Comparison of ENCODE assay signal across 7 mouse cellular contexts in the genomic region with DNA sequence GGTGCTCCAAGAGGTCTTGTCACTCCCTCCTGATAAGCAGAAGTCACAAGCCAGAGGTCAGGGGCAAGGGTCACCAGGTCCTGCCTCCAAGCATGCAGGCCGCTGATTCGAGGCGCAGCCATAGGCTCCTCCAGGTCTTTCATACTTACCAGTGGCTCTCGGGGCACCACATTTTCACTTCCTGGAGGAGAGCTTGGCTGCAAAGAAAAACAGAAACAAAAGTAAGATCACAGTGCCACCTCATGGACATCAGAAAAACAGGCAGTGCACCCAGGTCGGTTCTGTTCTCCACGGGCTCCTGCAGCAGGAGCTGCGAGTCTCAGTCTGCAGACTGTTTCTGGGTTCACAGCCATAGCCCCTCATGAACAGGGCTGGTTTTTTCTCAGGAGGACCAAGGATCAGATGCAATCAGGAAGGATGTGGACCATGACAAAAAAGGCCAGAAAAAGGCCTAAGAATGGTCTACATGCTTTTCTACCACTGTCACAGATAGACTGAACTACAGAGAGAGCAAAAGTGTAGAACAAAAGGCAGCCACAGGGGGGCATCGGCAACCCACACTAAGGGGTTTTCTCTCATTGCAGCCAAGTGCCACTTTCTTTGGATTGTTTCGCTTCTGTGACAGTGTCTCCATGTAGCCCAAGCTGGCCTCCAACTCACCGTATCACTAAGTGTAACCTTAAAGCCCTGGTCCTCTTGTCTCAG. TPM values are rescaled to one million over a fixed set of nuclear protein-coding genes. Genes with fewer than 3 reads are reported as not detected.
A peak's percentile ranks its signal among the peaks of the same experiment; 100 is the strongest.
DNase-seq lines count a peak whose midpoint lies in the region; ATAC-seq and TF ChIP-seq lines count a peak whose summit lies in the region.

No protein-coding gene starts in this region.

- no peak overlapping the region for H3K4me3 ChIP-seq in embryonic facial prominence, embryonic 11.5 days (ENCODE audit: low read depth, low read length)
- no peak overlapping the region for H3K4me3 ChIP-seq in kidney, adult 2 months (ENCODE audit: insufficient read depth, low read depth, low read length)
- H3K4me3 ChIP-seq in limb, embryonic 11.5 days (ENCODE audit: low read depth, low read length): no peak overlapping the region
- no peak overlapping the region for H3K4me3 ChIP-seq in midbrain, embryonic 14.5 days (replicated peaks; ENCODE audit: low read depth, low read length)

- no peaks in the 10 kb centered on the region for H3K27me3 ChIP-seq in embryonic facial prominence, embryonic 11.5 days (ENCODE audit: control insufficient read depth, insufficient read depth, low read length)
- H3K27me3 ChIP-seq in kidney, adult 2 months (replicated peaks; ENCODE audit: control insufficient read depth, insufficient read depth, low read length): no peaks in the 10 kb centered on the region
- H3K27me3 ChIP-seq in limb, embryonic 11.5 days (ENCODE audit: control insufficient read depth, insufficient read depth, low read length): no peaks in the 10 kb centered on the region
- no peaks in the 10 kb centered on the region for H3K27me3 ChIP-seq in midbrain, embryonic 14.5 days (ENCODE audit: control insufficient read depth, insufficient read depth, low read length)

- no peaks in the 10 kb centered on the region for H3K9me3 ChIP-seq in embryonic facial prominence, embryonic 11.5 days (replicated peaks; ENCODE audit: control insufficient read depth, low read length)
- H3K9me3 ChIP-seq in limb, embryonic 11.5 days (ENCODE audit: control insufficient read depth, low read length): no peaks in the 10 kb centered on the region
- no peaks in the 10 kb centered on the region for H3K9me3 ChIP-seq in midbrain, embryonic 14.5 days (ENCODE audit: control insufficient read depth, low read length)

- H3K4me2 ChIP-seq in embryonic facial prominence, embryonic 11.5 days (ENCODE audit: low read depth, low read length): no peak overlapping the region
- no peak overlapping the region for H3K4me2 ChIP-seq in limb, embryonic 11.5 days (ENCODE audit: low read depth, severe bottlenecking)
- H3K4me2 ChIP-seq in midbrain, embryonic 14.5 days (ENCODE audit: low read length): no peak overlapping the region

- no peaks in the 10 kb centered on the region; the same call in 1 of the 2 replicates for H3K36me3 ChIP-seq in embryonic facial prominence, embryonic 11.5 days (replicated peaks; ENCODE audit: control insufficient read depth, insufficient read depth, low read depth, low read length)
- H3K36me3 ChIP-seq in kidney, adult 2 months (ENCODE audit: control insufficient read depth, insufficient read depth, low read length): no peaks in the 10 kb centered on the region
- H3K36me3 ChIP-seq in limb, embryonic 11.5 days (ENCODE audit: control insufficient read depth, insufficient read depth, low read length): peaks cover 2% of the 10 kb centered on the region; the same call in 1 of the 2 replicates
- H3K36me3 ChIP-seq in midbrain, embryonic 14.5 days (ENCODE audit: control insufficient read depth, insufficient read depth, low read length): peaks cover 22% of the 10 kb centered on the region

- peak; percentile 74 for ATAC-seq in embryonic facial prominence, embryonic 11.5 days (replicated peaks; ENCODE audit: insufficient number of reproducible peaks, low FRiP score, low TSS enrichment, low read depth)
- peak; percentile 59; the same call in 1 of the 2 replicates for ATAC-seq in limb, embryonic 11.5 days (ENCODE audit: insufficient number of reproducible peaks, low FRiP score, low TSS enrichment, low read depth)
- ATAC-seq in midbrain, embryonic 14.5 days (ENCODE audit: low FRiP score, low TSS enrichment): peak; percentile 70; the same call in 1 of the 2 replicates

- 25% methylated on average over 10 of the region's 10 CpGs for WGBS in embryonic facial prominence, embryonic 11.5 days
- 16% methylated on average over 10 of the region's 10 CpGs for WGBS in kidney, adult 2 months
- WGBS in limb, embryonic 11.5 days: 39% methylated on average over 10 of the region's 10 CpGs
- 27% methylated on average over 10 of the region's 10 CpGs for WGBS in midbrain, embryonic 14.5 days

- H3K27ac ChIP-seq in embryonic facial prominence, embryonic 11.5 days (replicated peaks; ENCODE audit: low read depth, low read length): no peak overlapping the region
- no peak overlapping the region for H3K27ac ChIP-seq in kidney, adult 2 months (ENCODE audit: insufficient read depth, low read depth, low read length)
- no peak overlapping the region for H3K27ac ChIP-seq in limb, embryonic 11.5 days (replicated peaks; ENCODE audit: low read depth, low read length)
- H3K27ac ChIP-seq in midbrain, embryonic 14.5 days (replicated peaks; ENCODE audit: low read depth, low read length): no peak overlapping the region

- peak; percentile 86 for DNase-seq in adrenal gland, postnatal 14 days
- peak; percentile 81 for DNase-seq in embryonic facial prominence, embryonic 11.5 days (ENCODE audit: low spot score)
- peak; percentile 75 for DNase-seq in heart, adult 8-10 months (ENCODE audit: low spot score)
- peak; percentile 83 for DNase-seq in kidney, adult 2 months
- peak; percentile 76 for DNase-seq in limb, embryonic 11.5 days (ENCODE audit: low spot score)
- peak; percentile 88 for DNase-seq in midbrain, embryonic 14.5 days
- DNase-seq in spleen, adult 18-20 months: peak; percentile 33 to 69

- TF ChIP-seq CTCF in kidney, adult 2 months (conservative IDR thresholded peaks at IDR 0.05; ENCODE audit: insufficient read depth, insufficient read length, low read depth, low read length): peak; percentile 62

- H3K4me1 ChIP-seq in embryonic facial prominence, embryonic 11.5 days (ENCODE audit: control insufficient read depth, insufficient read depth, low read length): no peaks in the 10 kb centered on the region
- H3K4me1 ChIP-seq in kidney, adult 2 months (ENCODE audit: control insufficient read depth, insufficient read depth, low read length): peaks cover 12% of the 10 kb centered on the region; the same call in 1 of the 2 replicates
- no peaks in the 10 kb centered on the region for H3K4me1 ChIP-seq in limb, embryonic 11.5 days (ENCODE audit: control insufficient read depth, insufficient read depth, low read length)
- no peaks in the 10 kb centered on the region for H3K4me1 ChIP-seq in midbrain, embryonic 14.5 days (ENCODE audit: control insufficient read depth, insufficient read depth, low read length)

- TF ChIP-seq POLR2A in kidney, adult 2 months (IDR thresholded peaks at IDR 0.05; ENCODE audit: low read depth, low read length): no peak

- no peak overlapping the region for H3K9ac ChIP-seq in embryonic facial prominence, embryonic 11.5 days (replicated peaks; ENCODE audit: low read length)
- H3K9ac ChIP-seq in limb, embryonic 11.5 days (ENCODE audit: low read length): no peak overlapping the region
- H3K9ac ChIP-seq in midbrain, embryonic 14.5 days (replicated peaks; ENCODE audit: low read length): 0 out of 2 replicates have a peak overlapping the region, but pooled peaks have one; percentile 16

RNA-seq across cellular contexts. Expression of gene Pex14, which starts 23.7 kb away (rescaled TPM):
- total RNA-seq in adrenal gland, postnatal 14 days (2021): 61.7 and 64.1 TPM in 2 replicates
- polyA plus RNA-seq in embryonic facial prominence, embryonic 11.5 days (2014; fragmentation: Nextera tagmentation; extraction: Ambion mirVana): 29.0 and 33.1 TPM in 2 replicates
- total RNA-seq in heart, adult 8-10 months (2022): 10 to 100 TPM; 22.9 to 27.2 (median 24.1) TPM
- polyA plus RNA-seq in kidney, adult 2 months (2012; rRNA removed): 49.3 and 55.0 TPM in 2 replicates
- polyA plus RNA-seq in limb, embryonic 11.5 days (2014; fragmentation: Nextera tagmentation; extraction: Ambion mirVana): 41.1 and 41.6 TPM in 2 replicates
- 46.0 and 47.3 TPM in 2 replicates for polyA plus RNA-seq in midbrain, embryonic 14.5 days (2014; fragmentation: Nextera tagmentation; extraction: Ambion mirVana)

RNA-seq across cellular contexts. Expression of gene Dffa, which starts 27.9 kb away (rescaled TPM):
- 18.4 and 25.5 TPM in 2 replicates for total RNA-seq in adrenal gland, postnatal 14 days (2021)
- polyA plus RNA-seq in embryonic facial prominence, embryonic 11.5 days (2014; fragmentation: Nextera tagmentation; extraction: Ambion mirVana): 24.7 and 27.2 TPM in 2 replicates
- 10 to 100 TPM; 41.3 to 52.2 (median 46.7) TPM for total RNA-seq in heart, adult 8-10 months (2022)
- 20.1 and 20.8 TPM in 2 replicates for polyA plus RNA-seq in kidney, adult 2 months (2012; rRNA removed)
- polyA plus RNA-seq in limb, embryonic 11.5 days (2014; fragmentation: Nextera tagmentation; extraction: Ambion mirVana): 25.7 and 28.6 TPM in 2 replicates
- 16.2 and 17.7 TPM in 2 replicates for polyA plus RNA-seq in midbrain, embryonic 14.5 days (2014; fragmentation: Nextera tagmentation; extraction: Ambion mirVana)

RNA-seq across cellular contexts. Expression of gene Cort, which starts 50.5 kb away (rescaled TPM):
- 1.3 and 2.2 TPM in 2 replicates for total RNA-seq in adrenal gland, postnatal 14 days (2021)
- 0.67 TPM in 1 of 2 replicates, not detected in the other for polyA plus RNA-seq in embryonic facial prominence, embryonic 11.5 days (2014; fragmentation: Nextera tagmentation; extraction: Ambion mirVana)
- 1 to 10 TPM in 1 of 4 experiments, under 1 TPM in 2, not detected in 1; 0.41 to 1.1 (median 0.84) TPM for total RNA-seq in heart, adult 8-10 months (2022)
- polyA plus RNA-seq in kidney, adult 2 months (2012; rRNA removed): not detected in 2 replicates
- polyA plus RNA-seq in limb, embryonic 11.5 days (2014; fragmentation: Nextera tagmentation; extraction: Ambion mirVana): 0.70 TPM in 1 of 2 replicates, not detected in the other
- 0.93 TPM in 1 of 2 replicates, not detected in the other for polyA plus RNA-seq in midbrain, embryonic 14.5 days (2014; fragmentation: Nextera tagmentation; extraction: Ambion mirVana)
